Mouse (Mus musculus): ENCODE measurements around the gene Slpi.
A peak's percentile ranks its signal among the peaks of the same experiment; 100 is the strongest.
"Not testable (repeated sequence)": the region's sequence is repeated elsewhere in the genome, so short reads cannot be mapped to it uniquely, and the experiment has no call there.

The Slpi gene

DNA sequence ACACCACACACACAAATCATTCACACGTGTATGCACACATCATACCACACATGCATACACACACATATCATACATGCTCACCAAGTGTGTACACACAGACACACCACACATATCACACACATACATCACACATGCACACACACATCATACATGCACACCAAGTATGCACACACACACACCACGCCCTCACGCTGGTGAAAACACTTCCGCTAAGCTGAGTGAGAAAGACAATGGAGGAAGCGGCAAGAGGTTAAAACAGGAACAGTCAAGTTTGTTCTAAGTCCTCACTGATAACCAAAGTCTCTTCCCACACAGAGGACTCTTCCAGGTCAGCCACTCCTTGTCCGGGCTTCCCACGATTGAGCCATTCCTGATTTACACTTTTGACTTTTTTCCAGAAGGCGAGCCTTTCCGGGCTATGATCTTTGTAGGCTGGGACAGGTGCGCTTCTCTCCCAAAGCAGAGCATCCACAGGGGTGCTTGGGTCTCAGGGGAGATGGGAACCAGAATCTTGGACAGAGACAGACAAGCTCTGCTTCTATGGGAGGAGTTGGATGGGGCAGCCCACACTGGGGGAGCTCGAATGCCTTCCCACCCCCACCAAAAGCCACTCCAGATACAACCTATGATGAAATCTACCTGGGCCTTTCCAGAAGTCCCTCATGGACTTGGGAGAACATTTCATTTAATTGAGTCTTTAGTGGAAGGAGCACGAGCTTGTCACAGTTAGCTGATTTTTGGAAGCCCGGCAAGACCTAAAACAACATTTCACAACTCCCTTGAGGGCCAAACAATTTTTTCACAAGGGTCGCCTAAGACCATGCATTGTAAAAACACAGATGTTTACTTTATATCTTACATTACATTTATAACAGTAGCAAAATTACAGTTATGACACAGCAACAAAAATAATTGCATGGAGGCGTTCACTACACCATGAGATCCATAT, 11.1 kb downstream of the Slpi start:
- no peak for DNase-seq (ENCODE audit: low read depth, low spot score)

DNA sequence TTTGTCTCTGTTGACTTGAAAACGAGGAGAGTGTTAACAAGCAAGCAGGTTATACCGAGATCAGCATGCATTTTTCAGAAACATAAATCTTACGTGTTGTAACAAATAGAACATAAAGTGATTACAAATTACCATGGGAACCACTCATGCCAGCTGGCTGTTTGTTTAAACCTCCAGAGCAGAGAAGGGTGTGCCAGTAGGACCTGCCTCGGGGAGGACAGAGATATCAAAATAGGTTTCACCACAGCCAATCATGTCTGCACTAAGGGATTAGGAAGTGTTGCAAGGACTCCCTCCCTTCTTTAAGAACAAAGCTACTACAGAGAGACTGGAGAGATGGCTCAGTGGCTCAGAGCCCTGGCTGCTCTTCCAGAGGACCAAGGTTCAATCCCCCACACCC, 15.7 kb downstream of the Slpi start:
- no peak for DNase-seq (ENCODE audit: low read depth, low spot score)

DNA sequence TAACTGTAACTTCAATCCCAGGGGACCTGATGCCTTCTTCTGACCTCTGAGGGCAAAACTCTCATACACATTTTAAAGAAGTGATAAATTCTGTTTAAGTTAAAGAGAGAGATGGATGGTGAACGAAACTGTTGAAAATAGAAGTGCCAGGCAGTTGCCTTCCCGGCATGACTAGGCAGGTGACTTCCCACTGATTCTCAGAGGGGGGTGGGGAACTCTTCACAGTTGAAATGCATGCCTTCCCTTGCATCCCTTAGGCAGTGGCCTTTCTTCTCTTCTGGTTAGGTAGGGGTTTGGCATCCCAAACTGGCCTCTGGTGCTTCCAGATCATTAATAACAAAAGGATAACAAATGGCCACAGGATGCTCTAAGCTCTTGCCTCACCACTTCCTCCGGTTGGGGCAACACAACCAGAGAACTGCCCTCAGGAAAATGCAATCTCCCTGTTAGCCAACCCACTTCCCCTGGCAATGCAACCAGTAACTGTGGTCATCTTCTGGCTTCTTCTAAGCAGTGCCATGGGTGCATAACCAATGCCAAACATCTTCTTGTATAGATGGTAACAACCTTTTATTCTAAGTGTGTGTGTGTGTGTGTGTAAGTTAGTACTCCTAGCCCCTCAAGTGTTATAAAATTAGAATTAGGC, 16.4 kb downstream of the Slpi start:
- DNase-seq (ENCODE audit: low read depth, low spot score), result no peak

DNA sequence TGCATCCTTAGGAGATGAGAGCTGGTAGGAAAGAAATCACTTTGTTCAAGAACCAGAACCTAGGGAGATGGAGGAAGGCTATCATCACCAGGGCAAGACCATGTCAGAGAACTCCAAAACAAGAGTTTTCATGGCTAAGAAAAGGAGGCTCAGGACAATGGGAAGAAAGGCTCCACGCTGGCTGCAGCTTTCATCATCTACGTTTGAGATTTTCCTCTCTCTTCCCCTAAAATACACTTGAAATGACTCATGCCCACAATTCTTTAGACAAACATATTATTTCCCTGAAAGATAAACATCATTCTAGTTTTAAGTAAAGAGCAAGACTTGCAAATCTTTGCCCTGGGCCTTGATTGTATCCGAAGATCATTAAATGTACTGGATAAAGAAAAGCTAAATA, 17.5 kb downstream of the Slpi start:
- no peak for DNase-seq (ENCODE audit: low read depth, low spot score)

DNA sequence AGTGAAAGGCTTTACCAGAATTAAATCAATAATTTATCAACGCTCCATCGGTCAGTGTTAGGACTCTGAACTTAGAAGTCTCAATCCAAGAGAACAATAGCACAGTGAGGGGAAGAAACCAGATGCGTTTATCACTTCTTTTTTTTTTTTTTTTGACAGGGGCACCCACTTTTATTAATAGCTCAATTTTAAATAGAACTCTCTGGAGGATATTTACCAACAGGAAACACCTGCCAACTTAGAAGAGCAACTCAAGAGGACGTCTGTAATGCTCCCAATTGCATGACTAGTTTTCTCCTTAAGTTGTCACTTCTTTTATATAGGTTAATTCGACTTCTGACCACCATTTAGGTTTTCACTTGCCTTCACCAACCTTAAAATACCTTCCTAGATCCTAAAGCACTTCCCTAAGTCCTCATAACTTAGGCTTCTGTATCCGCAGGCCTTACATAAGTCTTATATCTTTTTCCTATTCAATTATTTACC, 20.2 kb downstream of the Slpi start:
- no peak for DNase-seq (ENCODE audit: low read depth, low spot score)

DNA sequence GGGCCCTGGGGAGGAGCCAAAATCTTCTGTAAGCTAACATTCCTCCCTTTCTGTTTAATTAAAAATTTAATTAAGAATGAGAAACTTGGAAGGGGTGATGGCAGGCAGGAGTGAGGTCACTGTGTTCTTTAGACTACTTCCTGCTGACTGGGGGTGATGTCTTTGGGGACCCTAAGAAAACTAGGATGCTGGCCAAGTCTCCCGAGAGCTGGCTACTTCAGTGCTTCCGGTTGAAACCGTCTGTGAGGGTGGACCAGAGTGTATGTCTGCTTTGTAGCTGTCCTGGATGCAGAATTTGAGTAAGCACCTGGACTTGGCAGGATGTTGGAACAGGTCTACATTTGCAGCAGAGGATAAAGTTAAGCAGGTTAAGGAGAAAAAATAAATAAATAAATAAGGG, 21.9 kb downstream of the Slpi start:
- DNase-seq (ENCODE audit: low read depth, low spot score), result no peak

DNA sequence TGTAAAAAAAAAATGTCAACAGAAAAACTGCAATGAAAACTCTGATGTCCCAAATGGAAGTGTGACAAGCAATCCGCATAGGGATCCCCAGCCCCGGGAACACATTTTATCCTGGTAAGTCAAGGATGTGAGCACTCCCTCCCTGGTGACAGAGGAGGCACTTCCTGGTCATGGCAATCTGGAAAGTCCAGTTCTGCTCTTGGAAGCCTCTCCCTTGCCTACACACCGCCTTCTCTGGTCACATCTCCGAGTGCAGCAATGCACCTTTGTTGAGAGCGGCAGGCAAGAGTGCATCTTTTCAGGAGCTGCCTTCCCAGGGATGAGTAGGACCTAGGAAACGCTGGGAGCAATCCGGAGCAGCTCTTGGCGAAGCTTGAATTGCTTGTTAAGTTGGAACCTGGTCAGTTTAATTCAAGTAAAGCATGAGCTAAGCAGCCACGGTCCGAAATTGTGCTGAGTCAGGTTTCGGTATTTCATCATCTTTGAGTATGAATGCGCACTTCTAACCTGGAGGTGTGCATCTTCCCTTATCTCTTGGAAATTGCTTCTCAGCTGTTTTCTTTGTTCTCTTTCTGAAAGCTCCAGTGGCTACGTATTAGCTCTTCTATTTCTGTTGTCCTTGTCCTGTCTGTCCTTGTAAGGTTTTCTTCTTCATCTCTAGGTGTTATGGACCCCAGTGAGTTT, 27.8 kb downstream of the Slpi start:
- no peak for DNase-seq (ENCODE audit: low read depth, low spot score)

DNA sequence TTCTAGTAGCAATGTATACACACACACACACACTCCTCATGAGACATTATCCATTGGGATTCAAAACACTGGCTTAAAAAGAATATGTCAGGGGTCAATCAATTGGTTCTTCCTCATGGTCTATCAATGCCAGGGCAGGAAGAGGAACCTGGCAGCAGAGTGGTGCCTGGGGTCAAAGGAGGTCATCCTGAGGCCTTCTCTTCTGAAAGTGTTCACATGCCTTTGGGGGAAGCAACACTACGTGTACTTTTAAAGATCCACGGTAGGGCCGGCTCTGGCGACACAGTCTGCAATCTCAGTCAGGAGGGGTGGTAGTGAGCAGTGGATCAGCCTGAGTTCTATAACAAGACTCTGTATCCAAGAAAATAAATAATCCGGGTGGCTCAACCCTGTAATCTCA, 29.2 kb downstream of the Slpi start:
- no peak for DNase-seq (ENCODE audit: low read depth, low spot score)

DNA sequence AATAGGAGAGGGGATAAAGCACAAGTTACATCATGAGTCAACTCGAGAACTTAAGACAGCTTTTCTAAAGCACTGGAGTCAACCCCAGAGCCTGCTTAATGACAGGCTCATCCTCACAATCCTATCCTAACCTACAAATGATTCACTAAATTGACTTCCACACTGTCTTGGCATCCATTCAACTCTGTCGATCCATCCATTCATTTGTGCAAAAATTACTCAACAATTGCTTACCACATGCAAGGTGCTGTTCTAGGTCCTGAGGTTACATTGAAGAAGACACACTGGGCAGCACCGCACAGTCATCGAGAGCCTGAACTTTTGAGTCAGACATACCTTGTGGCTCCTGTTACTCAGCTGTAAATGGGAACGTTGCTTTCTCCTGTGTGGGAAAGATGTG, 29.9 kb downstream of the Slpi start:
- DNase-seq (ENCODE audit: low read depth, low spot score), result no peak

DNA sequence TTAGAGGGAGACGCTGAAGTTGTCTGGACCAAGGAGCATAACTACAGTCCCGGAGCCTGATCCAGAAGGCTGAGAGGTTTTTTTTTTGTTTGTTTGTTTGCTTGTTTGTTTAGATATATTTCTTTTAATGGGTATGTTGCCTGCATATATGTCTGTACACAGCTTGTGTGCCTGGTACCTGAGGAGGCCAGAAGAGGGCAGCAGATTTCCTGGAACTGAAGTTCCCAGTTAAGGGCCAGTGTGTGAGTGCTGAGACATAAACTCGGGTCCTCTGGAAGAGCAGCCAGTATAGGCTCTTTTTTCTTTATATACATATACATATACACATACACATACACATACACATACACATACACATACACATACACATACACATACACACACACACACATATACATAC, 30.5 kb downstream of the Slpi start:
- DNase-seq (ENCODE audit: low read depth, low spot score), result no peak

DNA sequence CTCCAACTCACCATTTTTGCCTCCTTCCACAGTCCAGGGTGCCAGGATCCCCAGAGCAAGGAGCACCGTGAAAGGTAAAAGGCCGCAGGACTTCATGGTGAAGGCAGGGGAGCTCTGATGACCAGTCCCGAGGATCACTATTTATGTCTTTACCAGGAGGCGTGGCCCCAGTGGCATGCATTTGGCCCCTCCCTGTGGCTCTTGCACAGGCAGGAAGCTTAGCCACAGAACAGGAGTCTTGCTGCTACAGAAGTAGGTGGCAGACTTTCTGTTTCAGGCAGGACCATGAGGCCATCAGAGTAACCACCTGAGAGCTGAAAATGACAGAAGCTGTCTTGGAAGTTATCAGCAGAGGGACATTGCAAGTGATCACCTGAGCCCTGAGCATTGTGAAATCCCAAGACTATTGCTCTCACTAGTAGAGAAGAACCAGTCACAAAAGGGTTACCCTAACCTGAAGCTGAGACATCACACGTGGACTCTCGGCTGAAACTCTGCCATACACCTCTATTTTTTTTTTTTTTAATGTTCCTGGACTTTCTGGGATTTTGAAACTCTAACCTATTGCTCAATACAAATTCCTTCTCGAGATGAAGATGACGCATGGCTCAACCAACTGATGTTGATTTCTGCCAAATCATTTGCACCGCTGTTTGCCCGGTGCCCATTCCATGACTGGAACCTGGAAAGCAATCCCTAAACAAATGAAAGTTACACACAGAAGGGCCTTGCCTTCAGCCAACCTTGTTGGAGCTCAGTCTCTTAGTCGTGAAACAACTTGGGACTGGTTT, 32.5 kb downstream of the Slpi start:
- peak; percentile 43 for DNase-seq (ENCODE audit: low read depth, low spot score)

DNA sequence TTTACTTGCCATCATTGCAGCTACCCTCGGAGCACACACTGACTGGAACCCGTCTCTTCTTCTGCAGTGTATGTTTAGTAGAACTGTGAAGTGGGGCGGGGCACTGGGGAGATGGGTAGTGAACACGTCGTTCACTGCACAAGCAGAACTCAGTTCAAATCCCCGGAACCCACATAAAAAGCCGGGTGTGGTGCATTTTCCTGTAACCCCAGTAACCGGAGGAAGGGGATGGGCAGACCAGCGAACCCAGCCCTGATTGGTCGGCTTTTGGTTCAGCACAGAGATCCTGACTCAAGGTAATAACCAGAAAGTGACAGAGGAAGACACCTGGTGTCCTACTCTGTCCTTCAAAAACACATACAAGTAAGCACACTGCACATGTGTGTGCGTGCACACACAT, 35.5 kb downstream of the Slpi start:
- DNase-seq (ENCODE audit: low read depth, low spot score), result peak; percentile 55

DNA sequence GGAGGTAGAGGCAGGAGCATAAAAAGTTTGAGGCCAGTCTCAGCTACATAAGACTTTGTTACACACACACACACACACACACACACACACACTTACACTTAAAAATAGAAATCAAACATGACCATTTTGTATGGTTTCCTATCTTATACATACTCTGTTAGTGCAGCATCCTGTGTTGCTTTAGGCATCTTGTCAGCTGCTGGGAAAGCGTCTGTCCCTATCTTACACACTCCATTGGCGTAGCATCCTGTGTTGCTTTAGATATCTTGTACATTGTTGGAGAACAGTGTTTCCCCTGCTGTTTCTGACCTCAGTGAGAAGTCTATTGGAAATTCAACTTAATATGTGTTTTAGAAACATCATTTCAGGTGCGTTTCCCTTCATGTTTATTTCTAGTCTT, 36.2 kb downstream of the Slpi start:
- no peak for DNase-seq (ENCODE audit: low read depth, low spot score)

DNA sequence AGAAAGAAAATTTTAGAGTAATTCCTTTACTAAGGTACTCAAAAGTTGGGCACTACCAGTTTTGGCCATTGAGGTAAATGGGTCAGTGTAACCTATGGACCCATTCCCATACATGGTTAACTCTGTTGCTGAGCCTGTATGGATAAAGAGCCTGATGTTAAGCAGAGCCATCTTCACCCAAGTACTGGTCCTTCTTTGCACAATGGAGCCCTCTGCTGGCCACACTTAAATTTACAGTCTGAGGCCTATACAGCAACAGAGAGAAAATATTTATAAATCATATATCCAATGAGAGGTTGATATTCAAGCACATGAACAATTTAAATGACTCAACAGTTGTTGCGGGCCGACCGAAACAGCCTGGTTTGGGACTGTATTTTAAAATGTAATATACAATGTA, 39.9 kb downstream of the Slpi start:
- peak; percentile 29 for DNase-seq (ENCODE audit: low read depth, low spot score)

DNA sequence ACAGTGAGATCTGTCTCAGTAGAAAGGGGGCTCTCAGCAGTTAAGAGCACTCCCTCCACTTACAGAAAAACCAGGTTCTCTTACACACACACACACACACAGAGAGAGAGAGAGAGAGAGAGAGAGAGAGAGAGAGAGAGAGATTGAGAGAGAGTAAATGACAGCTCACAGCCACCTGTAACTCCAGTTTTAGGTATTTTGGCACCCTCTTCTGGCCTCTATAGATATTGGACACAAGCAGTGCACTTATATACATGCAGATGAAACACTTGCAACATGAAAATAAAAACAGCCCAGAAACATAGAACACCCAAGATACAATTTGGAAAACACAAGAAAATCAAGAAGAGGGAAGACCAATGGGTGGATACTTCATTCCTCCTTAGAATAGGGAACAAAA, 41.2 kb downstream of the Slpi start:
- not testable (repeated sequence) for DNase-seq (ENCODE audit: low read depth, low spot score)

DNA sequence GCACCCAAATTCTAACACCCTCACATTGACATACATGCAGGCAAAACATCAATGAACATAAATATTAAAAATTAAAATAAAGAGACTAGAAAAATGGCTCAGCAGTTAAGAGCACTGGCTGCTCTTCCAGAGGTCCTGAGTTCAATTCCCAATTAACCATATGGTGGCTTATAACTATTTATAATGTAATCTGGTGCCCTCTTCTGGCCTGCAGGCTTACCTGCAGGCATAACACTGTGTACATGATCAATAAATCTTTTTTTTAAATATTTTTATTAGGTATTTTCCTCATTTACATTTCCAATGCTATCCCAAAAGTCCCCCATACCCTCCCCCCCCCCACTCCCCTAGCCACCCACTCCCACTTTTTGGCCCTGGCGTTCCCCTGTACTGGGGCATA, 45.2 kb downstream of the Slpi start:
- DNase-seq (ENCODE audit: low read depth, low spot score), result not testable (repeated sequence)

DNA sequence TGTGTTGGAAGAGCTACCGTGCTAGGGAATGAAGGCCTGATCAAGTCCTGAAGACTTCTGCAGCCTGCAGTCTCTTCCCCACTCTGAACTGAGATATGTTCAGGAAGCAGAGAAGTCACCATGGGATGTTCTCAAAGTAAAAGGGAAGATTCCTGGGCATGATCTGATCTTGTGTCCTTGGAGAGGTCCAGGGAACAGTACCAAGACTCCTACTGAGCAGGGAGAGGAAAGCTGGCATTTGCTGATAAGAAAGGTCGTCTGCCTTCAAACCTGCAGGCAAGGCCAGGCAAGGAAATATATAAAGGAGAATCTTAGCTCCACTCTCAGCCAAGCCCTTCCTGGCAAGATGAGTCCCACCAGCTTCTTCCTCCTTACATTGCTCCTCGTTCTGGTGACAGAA, 56.5 kb downstream of the Slpi start, which contains the start of gene Svs5:
Gene Svs5, plus strand, starts transcription at position 301 of the 400 bp plus-strand sequence.
- DNase-seq (ENCODE audit: low read depth, low spot score), result not testable (repeated sequence)

DNA sequence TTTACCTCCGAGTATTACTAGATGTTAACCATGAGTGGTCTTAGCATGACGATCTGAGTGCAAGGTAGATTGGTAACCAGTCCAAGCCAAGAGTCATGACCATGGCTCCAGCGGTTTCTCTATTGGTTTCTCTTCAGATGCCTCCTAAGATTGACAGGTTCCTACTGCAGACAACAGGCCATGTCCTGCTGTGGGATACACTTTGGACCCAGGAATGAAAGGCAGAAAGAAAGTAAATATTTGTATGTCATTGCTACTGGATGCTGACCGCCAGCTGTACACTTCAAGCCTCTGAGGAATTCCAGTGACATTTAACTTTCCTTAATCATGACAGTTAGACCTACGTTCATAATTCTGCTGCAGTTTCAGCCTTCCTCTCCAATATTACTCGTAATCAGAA, 67.9 kb downstream of the Slpi start:
- no peak for DNase-seq (ENCODE audit: low read depth, low spot score)

DNA sequence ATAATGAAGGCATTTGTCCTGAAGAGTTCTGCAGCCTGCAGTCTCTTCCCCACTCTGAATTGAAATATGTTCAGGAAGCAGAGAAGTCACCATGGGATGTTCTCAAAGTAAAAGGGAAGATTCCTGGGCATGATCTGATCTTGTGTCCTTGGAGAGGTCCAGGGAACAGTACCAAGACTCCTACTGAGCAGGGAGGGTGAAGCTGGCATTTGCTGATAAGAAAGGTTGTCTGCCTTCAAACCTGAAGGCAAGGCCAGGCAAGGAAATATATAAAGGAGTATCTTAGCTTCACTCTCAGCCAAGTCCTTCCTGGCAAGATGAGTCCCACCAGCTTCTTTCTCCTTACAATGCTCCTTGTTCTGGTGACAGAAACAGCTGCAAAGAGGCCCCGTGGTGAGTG, 72.4 kb downstream of the Slpi start, which contains the start of gene Svs6:
Gene Svs6, plus strand, starts transcription at position 301 of the 400 bp plus-strand sequence.
- not testable (repeated sequence) for DNase-seq (ENCODE audit: low read depth, low spot score)

DNA sequence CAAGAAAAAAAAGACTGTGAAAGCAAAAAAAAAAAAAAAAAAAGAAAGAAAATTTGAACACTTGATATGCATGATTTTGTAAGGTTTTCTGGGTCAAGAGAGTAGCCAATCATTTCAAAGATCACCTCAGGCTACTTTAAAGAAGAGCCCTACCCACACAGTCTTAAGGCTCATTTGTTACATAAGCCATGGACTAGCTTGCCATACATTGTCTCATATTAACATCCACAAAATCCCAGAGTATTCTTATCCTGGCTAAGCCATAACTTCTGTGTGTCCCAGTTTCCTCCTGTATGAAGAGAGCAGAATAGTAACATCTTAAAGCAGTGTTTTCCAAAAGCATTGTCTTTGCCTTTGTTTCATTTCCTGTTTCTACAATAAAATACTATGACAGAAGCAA, 73.4 kb downstream of the Slpi start:
- not testable (repeated sequence) for DNase-seq (ENCODE audit: low read depth, low spot score)

DNA sequence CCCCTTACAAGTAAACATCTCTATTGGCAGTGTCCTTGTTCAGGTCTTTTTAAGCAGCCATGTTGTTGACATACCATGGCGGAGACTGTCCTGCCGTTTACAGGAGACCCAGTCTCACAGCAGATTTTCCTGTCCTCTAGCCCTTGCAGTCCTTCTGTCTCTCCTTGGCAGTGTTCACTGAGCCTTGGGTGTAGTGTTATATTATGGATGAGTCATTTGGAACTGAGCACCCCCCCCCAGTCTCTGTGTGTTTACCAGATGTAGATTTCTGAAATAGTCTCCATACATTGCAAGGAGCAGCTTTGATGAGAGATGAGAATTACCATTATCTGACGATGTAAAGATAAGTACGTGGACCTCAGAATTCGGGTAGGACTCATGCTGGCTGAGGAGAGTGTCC, 76.3 kb downstream of the Slpi start:
- DNase-seq (ENCODE audit: low read depth, low spot score), result no peak

Measured in CD4-positive helper T cell, adult 2 months (primary cell).